Mouse (Mus musculus) liver, postnatal 0 days (tissue): ENCODE measurements around the gene Ern1.

ENCODE experiments used
- CTCF ChIP-seq: sonication (generic); IDR thresholded peaks from 2 replicates; pipeline ENCODE4 v1.5.1; 2016; ENCODE audit warnings: antibody characterized with exemption, low read depth
- EP300 ChIP-seq: IDR thresholded peaks from 2 replicates; pipeline ENCODE4 v1.6.1; 2016; ENCODE audit warnings: antibody characterized with exemption, low read depth, mild to moderate bottlenecking

GRCm38 (mm10) chr11:106364712-106365111, 122.9 kb downstream of the Ern1 start:
- TF ChIP-seq EP300 = no peak
- no peak for TF ChIP-seq CTCF
